Mouse (Mus musculus): ENCODE results near the gene Rpusd2.
A peak's percentile ranks its signal among the peaks of the same experiment; 100 is the strongest.
"Not testable (repeated sequence)": the region's sequence is repeated elsewhere in the genome, so short reads cannot be mapped to it uniquely, and the experiment has no call there.

Rpusd2 gene

GRCm38 (mm10) chr2:119034656-119035396, at the start of gene Rpusd2:
TSS of gene Rpusd2 (plus strand) at chr2:119034790.
- DNase-seq (ENCODE audit: low read depth, low spot score), result peak; percentile 91

- DNase-seq (ENCODE audit: low read depth, low spot score), result no peak
Observed at GRCm38 (mm10) chr2:118995490-118995889, 39.1 kb upstream of the Rpusd2 start.

- DNase-seq (ENCODE audit: low read depth, low spot score), result no peak
Observed at GRCm38 (mm10) chr2:118995919-118996797, 38.4 kb upstream of the Rpusd2 start.

GRCm38 (mm10) chr2:118996798-118997105, 37.8 kb upstream of the Rpusd2 start:
- DNase-seq (ENCODE audit: low read depth, low spot score), result no peak

GRCm38 (mm10) chr2:118998115-118998866, 36.3 kb upstream of the Rpusd2 start:
- no peak for DNase-seq (ENCODE audit: low read depth, low spot score)

- no peak for DNase-seq (ENCODE audit: low read depth, low spot score)
Observed at GRCm38 (mm10) chr2:118999025-118999639, 35.5 kb upstream of the Rpusd2 start.

- no peak for DNase-seq (ENCODE audit: low read depth, low spot score)
Observed at GRCm38 (mm10) chr2:119006886-119007285, 27.7 kb upstream of the Rpusd2 start.

- DNase-seq (ENCODE audit: low read depth, low spot score), result no peak
Observed at GRCm38 (mm10) chr2:119009376-119009775, 25.2 kb upstream of the Rpusd2 start.

- no peak for DNase-seq (ENCODE audit: low read depth, low spot score)
Observed at GRCm38 (mm10) chr2:119014989-119015388, 19.6 kb upstream of the Rpusd2 start.

- DNase-seq (ENCODE audit: low read depth, low spot score), result no peak
Observed at GRCm38 (mm10) chr2:119015604-119016180, 18.9 kb upstream of the Rpusd2 start.

- DNase-seq (ENCODE audit: low read depth, low spot score), result not testable (repeated sequence)
Observed at GRCm38 (mm10) chr2:119016312-119016711, 18.3 kb upstream of the Rpusd2 start.

GRCm38 (mm10) chr2:119017647-119018046, 16.9 kb upstream of the Rpusd2 start:
- no peak for DNase-seq (ENCODE audit: low read depth, low spot score)

GRCm38 (mm10) chr2:119018391-119019122, 16.0 kb upstream of the Rpusd2 start:
- DNase-seq (ENCODE audit: low read depth, low spot score), result no peak

- DNase-seq (ENCODE audit: low read depth, low spot score), result no peak
Observed at GRCm38 (mm10) chr2:119019131-119019530, 15.5 kb upstream of the Rpusd2 start.

- DNase-seq (ENCODE audit: low read depth, low spot score), result no peak
Observed at GRCm38 (mm10) chr2:119019538-119019937, 15.1 kb upstream of the Rpusd2 start.

- no peak for DNase-seq (ENCODE audit: low read depth, low spot score)
Observed at GRCm38 (mm10) chr2:119023154-119023660, 11.4 kb upstream of the Rpusd2 start.

- no peak for DNase-seq (ENCODE audit: low read depth, low spot score)
Observed at GRCm38 (mm10) chr2:119024536-119025238, 9.9 kb upstream of the Rpusd2 start.

- no peak for DNase-seq (ENCODE audit: low read depth, low spot score)
Observed at GRCm38 (mm10) chr2:119025239-119025616, 9.4 kb upstream of the Rpusd2 start.

GRCm38 (mm10) chr2:119026951-119027350, 7.6 kb upstream of the Rpusd2 start:
- no peak for DNase-seq (ENCODE audit: low read depth, low spot score)
